Mouse (Mus musculus) right cerebral cortex, postnatal 14 days (tissue): ENCODE measurements around the gene Iqsec2.

ENCODE experiments used
- DNase-seq: peaks from one replicate; pipeline ENCODE4 v3.0.0; 2022

Iqsec2 gene

GRCm38 (mm10) chrX:152143941-152144741 lies at the start of gene Iqsec2:
Gene Iqsec2, plus strand, starts transcription at chrX:152144268.
- DNase-seq, result peak; percentile 24

- no peak for DNase-seq
Measured at GRCm38 (mm10) chrX:152097572-152097971, 46.5 kb upstream of the Iqsec2 start.

DNA sequence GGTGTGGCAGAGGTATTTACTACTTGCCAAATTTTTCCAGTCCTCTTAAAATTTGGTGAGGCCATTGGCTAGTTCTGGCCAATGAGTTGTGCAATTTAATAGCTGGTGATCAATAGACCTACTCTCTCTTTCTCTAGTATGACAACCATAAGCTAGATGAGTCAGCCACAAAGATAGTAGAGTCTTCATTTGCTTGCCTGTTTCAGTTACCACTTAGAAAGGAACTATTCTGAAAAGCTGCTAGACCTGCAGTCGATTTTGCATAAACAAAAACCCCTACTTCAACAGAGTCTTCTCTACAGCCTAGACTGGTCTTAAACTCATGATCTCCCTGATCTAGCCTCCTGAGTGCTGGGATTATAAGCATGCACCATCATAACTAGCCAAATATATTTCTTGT lies 22.4 kb upstream of the Iqsec2 start:
- no peak for DNase-seq

GRCm38 (mm10) chrX:152130777-152131176 lies 13.3 kb upstream of the Iqsec2 start:
- DNase-seq, result no peak

DNA sequence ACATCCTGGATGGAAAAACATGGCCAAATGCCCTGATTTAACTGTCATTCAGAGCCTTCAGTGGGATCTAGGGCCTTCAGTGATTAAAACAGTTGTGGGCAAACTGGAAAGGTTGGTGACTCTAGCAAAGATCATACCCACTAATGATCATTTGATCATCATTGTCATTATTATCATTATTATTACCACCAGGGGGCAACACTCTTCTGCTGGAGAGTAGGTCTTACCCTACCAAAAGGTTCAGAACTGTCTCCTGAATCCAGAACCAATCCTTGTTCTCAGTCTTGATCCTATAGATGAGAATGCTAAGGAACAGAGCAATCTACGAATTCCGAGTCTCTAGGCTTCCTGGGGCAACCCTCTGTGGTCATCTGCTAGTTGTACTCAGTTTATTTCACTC lies 12.0 kb upstream of the Iqsec2 start:
- no peak for DNase-seq

- DNase-seq, result no peak
Measured at GRCm38 (mm10) chrX:152135195-152135594, 8.9 kb upstream of the Iqsec2 start.

- peak; percentile 21 for DNase-seq
Measured at GRCm38 (mm10) chrX:152144742-152145214, 710 bp downstream of the Iqsec2 start.

- DNase-seq, result peak; percentile 63
Measured at GRCm38 (mm10) chrX:152146150-152146549, 2.1 kb downstream of the Iqsec2 start.

GRCm38 (mm10) chrX:152146691-152147090 lies 2.6 kb downstream of the Iqsec2 start:
- DNase-seq, result no peak

DNA sequence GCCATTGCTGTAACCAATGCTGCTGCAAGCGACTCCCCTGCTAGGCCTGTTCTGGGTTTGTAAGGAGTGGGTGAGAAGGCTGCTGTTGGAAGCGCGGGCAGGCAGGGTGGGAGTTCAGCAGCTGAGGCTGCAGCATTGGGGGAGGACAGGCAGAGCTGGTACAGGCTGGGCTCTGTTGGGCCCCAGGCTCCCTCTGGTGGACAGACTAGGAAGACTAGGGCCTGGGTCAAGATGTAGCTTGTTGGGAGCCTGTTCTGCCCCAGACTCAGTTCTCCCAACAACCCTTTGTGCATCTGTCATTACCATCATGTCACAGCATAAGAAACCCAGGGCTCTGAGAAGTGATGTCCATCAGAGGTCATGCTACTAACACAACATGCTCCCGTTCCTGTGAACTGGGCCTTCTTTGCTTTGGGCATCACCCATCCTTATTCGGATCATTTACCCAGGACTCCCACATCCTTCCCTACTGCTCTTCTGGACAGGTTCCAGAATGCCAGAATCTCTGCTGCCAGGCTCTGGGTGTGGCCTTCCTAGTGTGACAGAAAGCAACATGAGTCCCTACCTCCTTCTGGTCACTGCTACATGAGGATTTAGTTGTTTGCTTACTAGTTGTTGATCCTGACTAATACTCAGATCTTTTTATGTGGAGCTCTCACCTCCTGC lies 3.5 kb downstream of the Iqsec2 start:
- peak; percentile 64 for DNase-seq

- no peak for DNase-seq
Measured at GRCm38 (mm10) chrX:152148706-152149105, 4.6 kb downstream of the Iqsec2 start.

GRCm38 (mm10) chrX:152151709-152152108 lies 7.6 kb downstream of the Iqsec2 start:
- DNase-seq, result peak; percentile 48

DNA sequence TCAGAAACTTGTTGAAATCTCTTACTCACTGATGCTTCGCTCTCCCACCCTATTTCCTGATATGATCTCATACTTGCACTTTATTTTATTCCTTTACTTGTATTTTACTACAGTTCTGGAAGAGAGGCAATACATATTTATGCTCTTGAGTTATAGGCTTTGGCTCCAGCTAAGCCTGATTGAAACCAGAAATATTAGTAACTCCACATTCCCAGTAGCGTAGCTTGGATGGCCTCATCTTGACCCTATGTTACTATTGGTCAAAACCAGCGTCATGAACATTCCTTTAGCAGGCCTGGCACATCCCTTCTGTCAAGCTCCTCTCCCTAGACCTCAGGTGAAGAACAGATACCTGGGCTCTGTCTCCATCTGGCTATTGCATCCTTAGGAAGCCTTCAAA lies 14.2 kb downstream of the Iqsec2 start:
- no peak for DNase-seq

DNA sequence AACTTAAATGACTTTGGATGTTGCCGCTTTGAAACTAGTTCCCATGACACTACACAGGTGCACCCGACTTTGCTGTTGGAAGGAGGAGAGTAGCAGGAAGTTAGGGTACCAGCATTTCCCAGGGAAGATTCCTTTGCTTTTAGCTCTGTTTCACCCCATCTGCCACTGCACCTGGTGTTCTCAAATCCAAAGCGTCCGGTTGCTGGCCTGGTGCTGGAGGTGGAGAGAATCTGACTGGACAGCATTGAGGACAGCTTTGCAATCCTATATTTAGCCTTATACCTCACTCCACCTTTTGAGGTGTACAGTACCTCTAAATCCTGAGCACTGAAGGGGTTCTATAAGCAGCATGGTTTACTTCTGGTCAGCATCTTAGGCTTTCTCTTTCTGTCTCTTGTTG lies 17.3 kb downstream of the Iqsec2 start:
- DNase-seq, result no peak

- no peak for DNase-seq
Measured at GRCm38 (mm10) chrX:152164061-152164460, 20.0 kb downstream of the Iqsec2 start.

DNA sequence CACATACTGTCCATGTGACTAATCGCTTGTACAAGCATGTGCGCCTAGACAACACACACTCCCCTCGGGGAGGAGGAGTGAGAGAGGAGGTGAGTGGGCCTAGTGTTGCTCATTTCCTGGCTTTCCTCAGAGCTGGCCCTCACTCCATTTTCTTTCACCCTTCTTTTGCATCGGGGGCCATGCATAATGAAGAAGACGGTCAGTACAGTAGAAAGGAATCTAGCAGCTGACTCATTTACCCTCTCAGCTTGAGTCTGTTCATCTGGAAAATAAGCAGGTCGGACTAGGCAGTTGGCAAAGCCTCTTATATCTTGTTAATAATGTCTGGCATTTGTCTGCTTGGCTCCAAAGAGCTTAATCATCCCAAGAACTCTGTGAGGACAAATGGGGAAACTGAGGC lies 22.1 kb downstream of the Iqsec2 start:
- DNase-seq, result no peak

- DNase-seq, result no peak
Measured at GRCm38 (mm10) chrX:152168521-152168920, 24.5 kb downstream of the Iqsec2 start.

DNA sequence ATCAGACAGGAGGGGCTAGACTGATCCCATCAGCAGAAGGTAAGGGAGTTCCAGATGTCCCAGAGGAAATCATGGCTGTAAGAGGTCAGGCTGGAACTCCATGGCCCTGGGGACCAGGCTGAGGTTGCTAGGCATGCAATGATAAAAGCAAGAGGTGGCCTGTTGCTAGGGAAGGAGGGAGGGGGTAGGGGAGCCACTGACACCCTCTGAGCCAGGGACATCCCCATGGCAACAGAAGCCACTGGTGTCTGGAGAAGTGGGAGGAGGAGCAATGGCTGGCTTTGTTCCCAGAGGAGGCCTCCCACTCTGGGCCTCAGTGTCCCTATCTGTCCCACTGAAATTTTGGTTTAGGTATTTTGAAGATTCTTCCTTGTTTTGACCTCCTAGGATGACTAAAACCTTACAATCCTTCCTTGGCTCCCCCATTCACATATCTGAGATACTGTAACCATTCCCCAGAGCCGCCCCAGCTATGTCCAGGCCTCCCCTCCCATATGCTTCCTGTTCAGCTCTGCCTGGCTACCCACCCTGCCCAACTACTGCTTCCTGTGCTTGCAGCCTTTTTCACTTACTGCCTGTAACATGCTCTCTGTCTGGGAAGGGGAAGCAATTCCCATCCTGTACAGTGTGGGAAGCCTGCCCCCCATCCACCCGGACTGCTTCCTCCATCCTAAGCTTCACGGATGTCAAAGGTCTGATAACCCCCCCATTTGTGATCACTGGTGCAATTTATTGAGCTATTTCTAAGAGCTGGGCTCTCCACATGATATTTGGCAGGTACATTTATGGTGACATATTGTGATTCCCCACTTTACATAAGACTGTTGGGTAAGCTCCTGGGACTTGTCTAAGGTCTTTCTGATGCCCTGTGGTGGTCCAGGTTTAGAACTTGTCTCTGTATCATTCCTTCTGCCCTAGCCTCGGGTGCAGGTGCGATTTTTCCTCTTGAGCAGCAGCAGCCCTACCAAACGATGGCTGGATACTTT lies 27.3 kb downstream of the Iqsec2 start:
- peak; percentile 25 for DNase-seq

DNA sequence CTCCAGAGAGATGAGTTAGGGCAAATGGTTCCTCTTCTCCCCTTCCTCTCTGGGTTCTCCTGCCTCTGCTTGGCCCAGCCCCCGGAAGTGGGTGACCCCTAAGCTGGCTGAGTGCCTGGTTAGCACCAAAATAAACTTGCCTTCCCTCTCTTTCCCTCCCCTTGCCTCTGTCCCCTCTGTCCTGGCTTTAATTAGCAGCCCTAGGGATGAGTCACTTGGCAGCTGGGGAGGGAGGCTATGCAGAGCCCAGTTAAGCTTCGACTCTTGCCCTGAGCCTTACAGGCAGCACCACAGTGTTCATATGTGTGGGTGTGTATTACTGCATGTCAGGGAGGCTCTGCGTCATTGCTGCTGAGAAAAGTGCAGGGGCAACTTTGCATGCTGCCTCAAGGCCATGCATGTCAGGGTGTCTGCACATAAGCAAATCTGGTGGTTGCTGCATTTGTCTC lies 28.4 kb downstream of the Iqsec2 start:
- peak; percentile 14 for DNase-seq

GRCm38 (mm10) chrX:152175284-152175683 lies 31.2 kb downstream of the Iqsec2 start:
- peak; percentile 34 for DNase-seq

GRCm38 (mm10) chrX:152177897-152178296 lies 33.8 kb downstream of the Iqsec2 start:
- DNase-seq, result no peak

DNA sequence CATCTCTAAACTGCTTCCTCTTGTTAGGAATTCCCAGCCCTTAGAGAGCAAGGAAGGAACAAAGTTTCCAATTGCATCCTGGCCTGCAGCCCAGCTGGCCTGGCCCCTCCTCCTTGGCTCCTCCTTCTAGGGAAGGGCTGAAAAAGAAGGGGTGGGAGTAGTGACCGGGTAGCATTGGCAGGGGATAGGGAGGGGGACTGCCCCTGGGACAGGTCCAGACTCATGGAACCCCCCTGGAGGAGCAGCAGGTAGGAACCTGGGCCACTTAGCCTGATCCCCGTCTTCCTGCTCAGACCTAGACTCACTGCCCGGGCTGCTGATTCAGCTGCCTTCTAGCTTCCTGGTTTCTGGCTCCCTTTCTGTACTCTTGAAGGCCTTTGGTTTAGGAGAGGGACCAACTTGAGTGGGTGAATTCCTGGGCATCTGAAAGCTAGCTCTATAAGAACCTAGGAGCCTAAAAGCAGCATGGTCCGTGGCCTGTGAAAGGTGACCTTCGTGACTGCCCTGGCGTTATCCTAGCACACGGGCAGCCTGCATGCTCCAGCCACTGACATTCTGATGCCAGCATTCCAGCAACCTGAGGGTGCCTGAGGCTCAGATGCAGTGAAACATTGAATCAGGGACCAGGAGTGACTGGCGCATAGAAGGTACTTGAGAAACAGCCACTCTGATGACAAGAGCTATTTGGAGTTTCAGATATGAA lies 34.9 kb downstream of the Iqsec2 start:
- peak; percentile 17 for DNase-seq
